Mouse (Mus musculus): ENCODE measurements around the gene Rbms3.

DNA sequence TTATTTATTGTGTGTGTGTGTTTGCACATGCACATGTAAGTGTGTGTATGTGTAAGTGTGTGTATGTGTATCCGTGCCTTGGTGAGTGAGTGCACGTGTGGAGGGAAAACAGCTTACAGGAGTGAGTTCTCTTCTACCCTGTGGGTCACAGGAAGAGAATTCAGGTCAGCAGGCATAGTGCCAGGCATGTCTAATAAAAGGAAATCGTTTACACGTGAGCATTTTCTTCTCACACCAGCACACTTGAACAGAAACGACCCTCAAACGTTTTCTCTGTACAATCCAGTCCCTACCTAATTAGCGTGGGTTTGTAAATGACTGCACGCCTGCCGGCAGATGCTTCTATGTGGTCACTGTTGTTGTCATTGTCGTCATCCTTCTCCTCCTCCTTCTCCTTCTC lies 701.4 kb downstream of the Rbms3 start:
- TF ChIP-seq POLR2A (IDR thresholded peaks at IDR 0.05; ENCODE audit: borderline replicate concordance, control insufficient read depth, low read depth, low read length): no peak
- TF ChIP-seq CTCF (IDR thresholded peaks at IDR 0.05; ENCODE audit: control insufficient read depth, insufficient read depth, low read length): no peak

Data from bone marrow, adult 2 months (tissue).